Mouse (Mus musculus) liver, adult 2 months (tissue): ENCODE measurements around the gene Ifna7.
"Not testable (repeated sequence)": the region's sequence is repeated elsewhere in the genome, so short reads cannot be mapped to it uniquely, and the experiment has no call there.

Source experiments
- CTCF ChIP-seq: fragments of 200-500 bp; IDR thresholded peaks from 2 replicates; pipeline ENCODE4 v1.5.1; 2011; ENCODE audit warnings: low read depth, low read length, control low read depth
- POLR2A ChIP-seq: fragments of 200-500 bp; IDR thresholded peaks from 2 replicates; pipeline ENCODE4 v1.6.1; 2011; ENCODE audit warnings: low read length, control low read depth; ENCODE audit not compliant: insufficient read depth; ENCODE audit errors: extremely low read depth

DNA sequence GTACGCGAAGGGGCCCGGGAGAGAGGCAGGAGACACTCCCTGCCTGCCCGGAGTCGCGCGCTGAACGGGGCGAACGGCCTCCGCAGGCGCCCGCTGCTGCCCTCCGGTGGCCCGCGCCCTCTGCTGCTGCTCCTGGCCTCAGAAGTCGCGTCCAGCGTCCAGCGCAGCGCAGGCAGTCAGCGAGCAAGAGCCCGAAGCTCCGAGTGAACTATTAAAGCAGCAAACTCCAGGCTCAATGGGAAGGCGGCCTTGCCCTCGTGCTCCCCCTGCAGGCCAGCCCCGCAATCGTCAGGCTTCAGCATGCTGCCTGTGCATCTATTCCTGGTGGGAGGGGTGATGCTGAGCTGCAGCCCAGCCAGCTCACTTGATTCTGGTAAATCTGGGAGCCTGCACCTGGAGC is 24.8 kb upstream of the Ifna7 start, which contains the start of gene Gm13278:
- not testable (repeated sequence) for TF ChIP-seq POLR2A, CTCF
